Mouse (Mus musculus) ES-E14 (cell line): ENCODE measurements around the gene St3gal4. TPM values are rescaled to one million over a fixed set of nuclear protein-coding genes. Genes with fewer than 3 reads are reported as not detected.

Source experiments
- DNase-seq: peaks from one replicate; pipeline ENCODE4 v3.0.0-alpha.2; 2013; ENCODE audit warnings: low read depth, low spot score
- H3K27ac ChIP-seq: 2 replicates; pipeline ENCODE4 v1.5.1; 2012; ENCODE audit warnings: low read depth, mild to moderate bottlenecking, low read length, moderate library complexity, mixed read lengths; ENCODE audit not compliant: poor library complexity, insufficient read depth, severe bottlenecking
- H3K36me3 ChIP-seq: 2 replicates; pipeline ENCODE4 v1.6.1; 2012; ENCODE audit warnings: mild to moderate bottlenecking, low read length, moderate library complexity, mixed read lengths; ENCODE audit not compliant: control insufficient read depth, poor library complexity, insufficient read depth, severe bottlenecking
- H3K4me1 ChIP-seq, 2 experiments: fragments of 150-350 bp in 1 of 2; sonication (generic) in 1 of 2; 2 replicates each; pipeline ENCODE4 v1.6.1; 2012; ENCODE audit warnings: low read length in 2 of 2, mild to moderate bottlenecking in 1 of 2, mixed read lengths in 1 of 2; ENCODE audit not compliant: control insufficient read depth in 2 of 2, insufficient read depth in 2 of 2, poor library complexity in 1 of 2
- H3K4me3 ChIP-seq, 2 experiments: fragments of 150-350 bp in 1 of 2; sonication (generic) in 1 of 2; 2 replicates each; pipeline ENCODE4 v1.5.1; 2012; ENCODE audit warnings: low read length in 2 of 2, low read depth in 1 of 2, mild to moderate bottlenecking in 1 of 2, mixed read lengths in 1 of 2; ENCODE audit not compliant: insufficient read depth in 1 of 2, poor library complexity in 1 of 2, severe bottlenecking in 1 of 2
- H3K9ac ChIP-seq: 2 replicates; pipeline ENCODE4 v1.6.1; 2012; ENCODE audit warnings: low read depth, mild to moderate bottlenecking, low read length, mixed read lengths; ENCODE audit not compliant: poor library complexity, insufficient read depth, severe bottlenecking
- H3K9me3 ChIP-seq: fragments of 150-350 bp; sonication (generic); 2 replicates; pipeline ENCODE4 v1.6.1; 2012; ENCODE audit warnings: low read depth, mild to moderate bottlenecking, low read length; ENCODE audit not compliant: control insufficient read depth, insufficient read depth
- CHD2 ChIP-seq: IDR thresholded peaks from 2 replicates; pipeline ENCODE4 v1.6.1; 2014; ENCODE audit warnings: mild to moderate bottlenecking, low read depth, low read length, inconsistent platforms
- HCFC1 ChIP-seq: IDR thresholded peaks from 2 replicates; pipeline ENCODE4 v1.6.1; 2012; ENCODE audit warnings: low read length, inconsistent platforms, borderline replicate concordance; ENCODE audit not compliant: insufficient read depth
- MAFK ChIP-seq: IDR thresholded peaks from 2 replicates; pipeline ENCODE4 v1.6.1; 2014; ENCODE audit warnings: mild to moderate bottlenecking, low read depth, low read length, inconsistent platforms; ENCODE audit not compliant: insufficient read depth
- ZC3H11A ChIP-seq: IDR thresholded peaks from 2 replicates; pipeline ENCODE4 v1.6.1; 2012; ENCODE audit warnings: low read depth, mild to moderate bottlenecking, inconsistent platforms, low read length, borderline replicate concordance
- ZNF384 ChIP-seq: IDR thresholded peaks from 2 replicates; pipeline ENCODE4 v1.6.1; 2012; ENCODE audit warnings: low read depth, low read length, inconsistent platforms
- in situ Hi-C, 2 experiments: fragments of 600-800 bp; cut with MboI; formaldehyde crosslinking; loops; one replicate each; pipeline ENCODE4 v1.15.1; 2025; ENCODE audit warnings: low sequenced_read_pairs in 2 of 2, inconsistent platforms in 1 of 2; ENCODE audit not compliant: unreplicated experiment in 2 of 2
- total RNA-seq: library from RNA; depleted of rRNA; stranded (reverse); fragments of 300-350 nt; gene quantifications from 2 replicates; pipeline ENCODE4 v1.2.3, GENCODE M21; 2012

Gene St3gal4
- total RNA-seq, 1 experiment, result 9.7 TPM

DNA sequence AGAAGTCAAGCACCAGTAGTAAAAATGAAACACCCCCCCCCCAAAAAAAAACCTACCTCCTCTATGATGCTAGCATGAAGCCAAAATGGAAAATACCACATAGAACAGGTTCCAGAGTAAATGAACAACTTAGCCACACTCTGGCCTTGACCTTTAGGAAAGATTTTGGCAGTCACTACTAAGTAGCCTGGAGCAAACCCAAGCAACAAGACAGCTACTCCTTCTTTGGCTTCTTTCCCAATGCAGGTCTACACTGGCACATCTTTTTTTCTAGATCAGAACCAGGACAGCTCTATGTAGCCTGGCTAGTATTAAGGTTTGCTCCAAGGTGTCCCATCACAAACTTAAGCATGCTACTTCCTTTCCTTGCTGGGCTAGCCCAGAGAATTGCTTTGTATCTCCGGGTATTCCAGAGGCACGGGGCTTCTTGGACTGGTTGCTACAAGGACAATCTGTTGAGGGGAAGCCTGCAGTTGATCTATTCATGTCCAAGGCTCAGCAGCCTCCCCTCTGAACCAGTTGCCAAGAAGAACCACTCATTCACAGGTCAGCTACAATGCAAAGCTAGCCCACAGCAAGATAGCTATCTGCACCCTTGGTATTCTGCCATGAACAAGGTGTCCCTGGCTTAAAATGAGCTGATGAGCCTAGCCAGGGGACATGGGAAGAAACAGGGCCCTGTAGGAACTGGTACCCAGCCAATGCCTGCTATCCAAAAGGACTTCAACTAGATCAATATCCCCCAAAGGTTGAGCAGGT lies 60.3 kb downstream of the St3gal4 start:
- H3K27ac ChIP-seq, result no peak overlapping the region
- TF ChIP-seq HCFC1 (no peak), MAFK (no peak), ZC3H11A (no peak), CHD2 (no peak), ZNF384 (no peak)
- no peak overlapping the region for H3K9ac ChIP-seq
- DNase-seq, result no peak
- H3K4me3 ChIP-seq, result no peak overlapping the region
- in situ Hi-C loops, result no loop called here
- H3K36me3 ChIP-seq, result no peaks in the 10 kb centered on the region
- H3K4me1 ChIP-seq, result 0 out of 4 replicates have a peak, but pooled peaks cover 0 to 3% of the 10 kb centered on the region in 2 experiments
- H3K9me3 ChIP-seq, result no peaks in the 10 kb centered on the region; the same call in 1 of the 2 replicates

DNA sequence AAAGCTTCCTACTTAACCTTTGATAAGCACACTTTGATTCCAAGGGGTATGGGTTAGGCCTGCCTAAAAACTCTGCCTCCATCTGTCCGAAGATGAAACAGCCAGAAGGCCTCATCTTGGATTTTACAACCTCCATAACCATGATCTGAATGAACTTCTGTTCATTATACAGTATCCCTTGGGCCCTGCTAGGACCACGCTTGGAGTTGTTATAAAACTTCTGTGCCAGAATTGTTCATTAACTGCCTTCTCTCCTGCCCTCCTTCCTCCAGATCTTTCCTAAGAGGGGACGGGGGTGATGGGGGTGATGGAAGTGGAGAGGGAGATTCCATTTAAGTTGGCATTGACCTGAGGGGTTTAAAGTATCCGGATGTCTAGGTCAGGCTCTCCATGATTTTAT lies 60.9 kb downstream of the St3gal4 start:
- Histone ChIP-seq H3K36me3 (peaks cover 2% of the 10 kb centered on the region; the same call in 1 of the 2 replicates), H3K4me3 (no peak overlapping the region), H3K27ac (no peak overlapping the region), H3K9me3 (no peaks in the 10 kb centered on the region), H3K9ac (no peak overlapping the region), H3K4me1 (0 out of 4 replicates have a peak, but pooled peaks cover 0 to 3% of the 10 kb centered on the region in 2 experiments)
- no peak for DNase-seq
- TF ChIP-seq HCFC1 (no peak), MAFK (no peak), ZC3H11A (no peak), ZNF384 (no peak), CHD2 (no peak)
- in situ Hi-C loops, result no loop called here

DNA sequence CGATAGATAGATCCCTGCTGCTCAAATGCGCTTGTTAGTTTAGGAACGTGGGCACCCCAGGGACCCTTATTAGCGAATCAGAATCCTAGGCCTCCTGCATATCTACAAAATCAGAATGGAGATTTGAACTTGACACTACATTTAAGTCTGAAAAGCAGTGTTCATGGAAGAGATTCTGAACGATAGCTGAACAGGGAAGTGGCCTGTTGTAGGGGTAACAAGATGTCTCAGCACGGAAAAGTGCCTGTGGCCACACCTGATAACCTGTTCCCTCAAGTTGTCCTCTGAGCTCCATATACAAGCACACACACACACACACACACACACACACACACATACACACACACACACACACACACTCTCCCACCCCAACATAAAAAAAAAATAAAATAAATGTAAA lies 61.4 kb downstream of the St3gal4 start:
- H3K9me3 ChIP-seq, result no peaks in the 10 kb centered on the region
- H3K27ac ChIP-seq, result no peak overlapping the region
- TF ChIP-seq MAFK, result no peak
- no peak for TF ChIP-seq CHD2
- no peak for TF ChIP-seq ZC3H11A
- TF ChIP-seq HCFC1, result no peak
- no peak for TF ChIP-seq ZNF384
- in situ Hi-C loops, result no loop called here
- H3K4me1 ChIP-seq, result 0 out of 4 replicates have a peak, but pooled peaks cover 0 to 3% of the 10 kb centered on the region in 2 experiments
- no peak for DNase-seq
- H3K4me3 ChIP-seq, result no peak overlapping the region
- H3K9ac ChIP-seq, result no peak overlapping the region
- H3K36me3 ChIP-seq, result peaks cover 7% of the 10 kb centered on the region

DNA sequence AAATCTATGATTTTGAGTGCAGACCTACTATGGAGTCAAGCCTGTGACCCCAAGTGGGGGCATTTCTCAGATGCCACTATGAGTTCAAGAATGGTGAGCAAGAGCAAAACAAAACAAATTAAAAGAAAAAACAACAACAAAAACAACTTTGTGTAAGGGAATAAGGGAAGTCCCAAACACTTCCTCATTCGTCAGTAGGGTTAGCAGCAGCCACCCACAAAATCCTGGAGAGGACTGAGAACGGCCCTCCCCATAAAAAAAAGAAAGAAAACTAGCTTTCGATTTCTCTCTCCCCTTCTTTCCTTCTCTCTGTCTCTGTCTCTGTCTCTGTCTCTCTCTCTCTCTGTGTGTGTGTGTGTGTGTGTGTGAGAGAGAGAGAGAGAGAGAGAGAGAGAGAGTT lies 62.5 kb downstream of the St3gal4 start:
- no peak overlapping the region for H3K27ac ChIP-seq
- H3K9ac ChIP-seq, result no peak overlapping the region
- TF ChIP-seq HCFC1 (no peak), ZNF384 (no peak), CHD2 (no peak), MAFK (no peak), ZC3H11A (no peak)
- no peak for DNase-seq
- H3K36me3 ChIP-seq, result peaks cover 10% of the 10 kb centered on the region
- no peak overlapping the region for H3K4me3 ChIP-seq
- no peaks in the 10 kb centered on the region for H3K9me3 ChIP-seq
- 0 out of 4 replicates have a peak, but pooled peaks cover 0 to 3% of the 10 kb centered on the region in 2 experiments for H3K4me1 ChIP-seq
- in situ Hi-C loops, result no loop called here
